Mouse (Mus musculus): ENCODE data around the gene Bbof1. TPM values are rescaled to one million over a fixed set of nuclear protein-coding genes. Genes with fewer than 3 reads are reported as not detected.

The Bbof1 gene
- polyA plus RNA-seq, 1 experiment: 3.0 TPM

DNA sequence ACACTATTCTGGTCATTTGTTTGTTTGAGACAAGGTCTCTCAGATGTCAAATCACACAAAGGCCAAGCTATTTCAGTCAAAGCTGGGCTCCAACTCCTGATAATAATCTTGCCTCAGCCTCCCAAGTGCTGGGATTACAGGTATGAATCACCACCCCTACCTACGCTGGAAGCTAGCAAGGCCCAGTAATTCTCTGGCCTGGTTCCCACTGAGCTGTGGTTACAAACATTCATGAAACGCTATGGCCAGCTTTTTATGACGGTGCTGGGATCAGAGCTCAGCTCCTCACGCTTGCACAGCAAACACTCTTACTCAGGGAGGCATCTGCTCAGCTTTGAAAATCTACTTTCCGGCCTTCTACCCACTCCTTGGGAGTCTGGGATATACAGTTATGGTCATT lies 15.0 kb upstream of the Bbof1 start:
- TF ChIP-seq CTCF (IDR thresholded peaks at IDR 0.05; ENCODE audit: control insufficient read depth, insufficient read depth, low read length) (no peak), POLR2A (IDR thresholded peaks at IDR 0.05; ENCODE audit: borderline replicate concordance, control insufficient read depth, low read depth, low read length) (no peak)
- H3K4me3 ChIP-seq (replicated peaks; ENCODE audit: control insufficient read depth, low read depth, low read length): no peak overlapping the region
- WGBS: 89% methylated on average over 5 of the region's 5 CpGs
- no peaks in the 10 kb centered on the region; the same call in 1 of the 2 replicates for H3K4me1 ChIP-seq (ENCODE audit: control insufficient read depth, insufficient read depth, low read length)
- no peak overlapping the region for H3K27ac ChIP-seq (ENCODE audit: control insufficient read depth, insufficient read depth, low read depth, low read length, poor library complexity)

DNA sequence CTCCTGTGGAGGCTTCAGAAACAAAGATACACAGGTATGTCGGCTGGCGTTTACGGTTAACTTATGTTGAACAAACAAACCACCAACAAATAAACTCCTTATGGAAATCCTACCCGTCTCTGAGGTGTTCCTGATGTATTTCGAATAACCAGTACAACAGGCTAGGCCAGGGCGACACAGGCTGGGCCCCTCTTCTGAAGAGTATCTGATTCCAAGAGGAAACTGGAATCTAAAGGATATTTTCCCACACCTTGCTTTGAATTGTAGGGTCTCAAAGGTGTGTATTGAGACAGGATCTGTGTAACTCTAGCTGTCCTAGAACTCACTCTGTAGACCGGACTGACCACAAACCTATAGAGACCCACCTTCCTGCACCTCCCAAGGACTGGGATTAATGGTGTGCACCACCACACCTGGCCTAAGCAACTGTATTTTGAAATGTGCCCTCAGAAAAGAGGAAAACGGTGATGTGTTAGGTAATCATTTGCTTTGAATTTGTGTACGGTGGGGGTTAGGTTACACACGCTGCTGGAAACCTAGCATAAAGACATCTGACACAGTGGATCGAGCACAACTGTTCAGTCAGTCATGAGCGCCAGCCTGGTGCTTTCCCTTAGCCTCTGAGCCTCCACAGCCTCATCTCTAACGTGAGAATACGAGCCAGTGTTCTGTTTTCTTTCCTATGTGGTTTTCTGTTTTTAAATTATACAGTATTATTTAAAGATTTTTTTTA lies 11.8 kb upstream of the Bbof1 start:
- Histone ChIP-seq H3K4me1 (ENCODE audit: control insufficient read depth, insufficient read depth, low read length) (no peaks in the 10 kb centered on the region; the same call in 1 of the 2 replicates), H3K4me3 (replicated peaks; ENCODE audit: control insufficient read depth, low read depth, low read length) (no peak overlapping the region), H3K27ac (ENCODE audit: control insufficient read depth, insufficient read depth, low read depth, low read length, poor library complexity) (no peak overlapping the region)
- no peak for TF ChIP-seq CTCF (IDR thresholded peaks at IDR 0.05; ENCODE audit: control insufficient read depth, insufficient read depth, low read length)
- no peak for TF ChIP-seq POLR2A (IDR thresholded peaks at IDR 0.05; ENCODE audit: borderline replicate concordance, control insufficient read depth, low read depth, low read length)
- 76% methylated on average over 14 of the region's 14 CpGs for WGBS

DNA sequence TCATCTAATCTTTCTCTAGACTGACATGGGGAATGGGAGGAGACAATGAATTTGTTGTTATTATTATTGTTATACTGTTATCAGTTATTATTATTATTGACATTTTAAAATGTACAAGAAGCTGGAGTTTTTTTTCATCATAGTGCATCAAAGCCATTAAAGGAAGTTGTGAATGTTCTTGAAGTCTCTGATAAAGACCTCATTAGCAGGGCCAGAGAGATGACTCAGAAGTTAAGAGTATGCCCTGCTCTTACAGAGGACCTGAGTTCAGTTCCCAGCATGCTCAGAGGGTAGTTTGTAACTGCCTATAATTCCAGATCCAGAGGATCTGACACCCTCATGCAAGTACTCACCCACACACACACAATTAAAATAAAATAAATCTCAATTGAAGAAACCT lies 11.2 kb upstream of the Bbof1 start:
- TF ChIP-seq CTCF (IDR thresholded peaks at IDR 0.05; ENCODE audit: control insufficient read depth, insufficient read depth, low read length): no peak
- TF ChIP-seq POLR2A (IDR thresholded peaks at IDR 0.05; ENCODE audit: borderline replicate concordance, control insufficient read depth, low read depth, low read length): no peak
- H3K27ac ChIP-seq (ENCODE audit: control insufficient read depth, insufficient read depth, low read depth, low read length, poor library complexity): no peak overlapping the region
- H3K4me3 ChIP-seq (replicated peaks; ENCODE audit: control insufficient read depth, low read depth, low read length): no peak overlapping the region
- H3K4me1 ChIP-seq (ENCODE audit: control insufficient read depth, insufficient read depth, low read length): no peaks in the 10 kb centered on the region; the same call in 1 of the 2 replicates

GRCm38 (mm10) chr12:84398629-84399028 lies 10.2 kb upstream of the Bbof1 start:
- Histone ChIP-seq H3K4me3 (replicated peaks; ENCODE audit: control insufficient read depth, low read depth, low read length) (no peak overlapping the region), H3K27ac (ENCODE audit: control insufficient read depth, insufficient read depth, low read depth, low read length, poor library complexity) (no peak overlapping the region), H3K4me1 (ENCODE audit: control insufficient read depth, insufficient read depth, low read length) (no peaks in the 10 kb centered on the region; the same call in 1 of the 2 replicates)
- TF ChIP-seq CTCF (IDR thresholded peaks at IDR 0.05; ENCODE audit: control insufficient read depth, insufficient read depth, low read length) (no peak), POLR2A (IDR thresholded peaks at IDR 0.05; ENCODE audit: borderline replicate concordance, control insufficient read depth, low read depth, low read length) (no peak)
- WGBS: 81% methylated on average over 5 of the region's 5 CpGs

DNA sequence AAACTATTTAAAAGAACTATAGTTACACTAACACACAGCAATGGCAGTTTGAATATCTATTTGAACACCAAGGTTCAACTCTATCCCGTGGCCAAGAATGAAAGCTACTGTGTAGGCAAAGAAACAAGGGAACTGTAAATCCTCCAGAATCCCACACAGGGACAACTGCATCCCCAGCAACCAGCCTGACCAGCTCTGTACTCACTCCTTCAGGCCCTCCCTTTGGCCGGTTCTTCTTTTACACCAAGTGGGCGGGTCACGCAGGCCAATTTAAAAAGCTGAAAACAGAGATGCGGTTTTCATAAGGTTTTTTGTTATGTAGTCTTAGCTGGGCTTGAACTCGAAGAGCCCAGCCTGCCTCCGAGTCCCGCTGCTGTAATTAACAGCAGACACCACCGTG lies 9.7 kb upstream of the Bbof1 start:
- 90% methylated on average over 9 of the region's 9 CpGs for WGBS
- no peaks in the 10 kb centered on the region; the same call in 1 of the 2 replicates for H3K4me1 ChIP-seq (ENCODE audit: control insufficient read depth, insufficient read depth, low read length)
- H3K27ac ChIP-seq (ENCODE audit: control insufficient read depth, insufficient read depth, low read depth, low read length, poor library complexity): no peak overlapping the region
- H3K4me3 ChIP-seq (replicated peaks; ENCODE audit: control insufficient read depth, low read depth, low read length): no peak overlapping the region
- TF ChIP-seq CTCF (IDR thresholded peaks at IDR 0.05; ENCODE audit: control insufficient read depth, insufficient read depth, low read length): no peak
- no peak for TF ChIP-seq POLR2A (IDR thresholded peaks at IDR 0.05; ENCODE audit: borderline replicate concordance, control insufficient read depth, low read depth, low read length)

GRCm38 (mm10) chr12:84399663-84400062 lies 9.2 kb upstream of the Bbof1 start:
- Histone ChIP-seq H3K4me3 (replicated peaks; ENCODE audit: control insufficient read depth, low read depth, low read length) (no peak overlapping the region), H3K27ac (ENCODE audit: control insufficient read depth, insufficient read depth, low read depth, low read length, poor library complexity) (no peak overlapping the region), H3K4me1 (ENCODE audit: control insufficient read depth, insufficient read depth, low read length) (no peaks in the 10 kb centered on the region; the same call in 1 of the 2 replicates)
- WGBS: 84% methylated on average over 9 of the region's 9 CpGs
- TF ChIP-seq CTCF (IDR thresholded peaks at IDR 0.05; ENCODE audit: control insufficient read depth, insufficient read depth, low read length): no peak
- no peak for TF ChIP-seq POLR2A (IDR thresholded peaks at IDR 0.05; ENCODE audit: borderline replicate concordance, control insufficient read depth, low read depth, low read length)

DNA sequence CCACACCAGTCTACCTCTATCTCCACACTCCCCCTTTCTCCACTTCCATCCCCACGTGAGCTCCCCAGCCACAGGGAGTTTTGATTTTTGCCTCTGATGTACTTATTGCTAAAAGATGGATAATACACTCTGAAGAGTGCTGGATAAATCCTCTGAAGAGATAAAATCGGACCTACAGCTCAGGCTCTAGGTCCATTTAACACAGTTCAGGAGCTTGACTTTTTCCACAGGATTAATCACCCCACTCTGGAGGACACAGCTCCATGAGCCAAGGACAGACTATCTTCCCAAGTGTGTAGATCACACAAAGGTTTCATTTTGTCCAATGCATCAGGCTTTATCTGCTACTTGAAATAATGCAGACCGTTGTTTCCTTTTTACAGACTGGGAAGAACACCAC lies 8.8 kb upstream of the Bbof1 start:
- H3K4me3 ChIP-seq (replicated peaks; ENCODE audit: control insufficient read depth, low read depth, low read length): no peak overlapping the region
- WGBS: 84% methylated on average over 3 of the region's 3 CpGs
- no peak for TF ChIP-seq CTCF (IDR thresholded peaks at IDR 0.05; ENCODE audit: control insufficient read depth, insufficient read depth, low read length)
- no peaks in the 10 kb centered on the region; the same call in 1 of the 2 replicates for H3K4me1 ChIP-seq (ENCODE audit: control insufficient read depth, insufficient read depth, low read length)
- H3K27ac ChIP-seq (ENCODE audit: control insufficient read depth, insufficient read depth, low read depth, low read length, poor library complexity): no peak overlapping the region

GRCm38 (mm10) chr12:84400653-84401052 lies 8.2 kb upstream of the Bbof1 start:
- TF ChIP-seq POLR2A (IDR thresholded peaks at IDR 0.05; ENCODE audit: borderline replicate concordance, control insufficient read depth, low read depth, low read length) (no peak), CTCF (IDR thresholded peaks at IDR 0.05; ENCODE audit: control insufficient read depth, insufficient read depth, low read length) (no peak)
- Histone ChIP-seq H3K4me1 (ENCODE audit: control insufficient read depth, insufficient read depth, low read length) (no peaks in the 10 kb centered on the region; the same call in 1 of the 2 replicates), H3K4me3 (replicated peaks; ENCODE audit: control insufficient read depth, low read depth, low read length) (no peak overlapping the region), H3K27ac (ENCODE audit: control insufficient read depth, insufficient read depth, low read depth, low read length, poor library complexity) (no peak overlapping the region)
- WGBS: 84% methylated on average over 3 of the region's 3 CpGs
